Mouse (Mus musculus): ENCODE data around the gene Wdr18.

Gene Wdr18

DNA sequence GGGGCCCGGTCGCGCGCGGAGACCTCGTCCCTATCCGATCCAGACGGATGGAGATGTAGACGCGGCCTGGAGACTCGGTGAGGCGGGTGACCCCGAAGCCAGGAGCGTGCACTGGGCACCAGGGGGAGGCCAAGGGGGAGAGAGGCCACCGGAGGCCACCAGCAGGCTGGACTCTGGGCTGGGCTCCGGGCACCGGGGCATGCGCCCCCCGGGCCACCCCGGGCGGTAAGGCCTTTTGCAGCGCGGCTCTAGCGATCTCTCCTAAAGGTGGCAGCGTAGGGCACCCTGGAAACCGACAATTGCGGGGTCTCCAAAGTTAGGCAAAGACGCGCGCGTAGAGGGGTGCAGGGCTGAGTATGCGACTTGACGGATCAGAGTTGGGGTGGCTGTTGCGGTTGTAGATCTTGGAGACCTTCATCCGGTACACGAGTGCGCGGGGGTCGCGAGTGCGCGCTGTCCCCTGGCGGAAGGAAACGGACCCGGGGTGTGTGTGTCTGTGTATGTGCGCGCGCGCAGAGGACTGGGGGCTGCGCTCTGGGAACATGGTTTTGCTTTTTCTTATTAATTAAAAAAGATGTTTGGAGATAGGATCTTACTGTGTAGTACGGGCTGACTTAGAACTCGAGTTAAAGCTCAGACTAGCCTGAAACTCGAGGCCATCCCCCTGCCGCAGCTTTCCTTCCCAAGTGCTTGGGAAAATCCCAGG is 32.5 kb upstream of the Wdr18 start:
- no peak for DNase-seq

DNA sequence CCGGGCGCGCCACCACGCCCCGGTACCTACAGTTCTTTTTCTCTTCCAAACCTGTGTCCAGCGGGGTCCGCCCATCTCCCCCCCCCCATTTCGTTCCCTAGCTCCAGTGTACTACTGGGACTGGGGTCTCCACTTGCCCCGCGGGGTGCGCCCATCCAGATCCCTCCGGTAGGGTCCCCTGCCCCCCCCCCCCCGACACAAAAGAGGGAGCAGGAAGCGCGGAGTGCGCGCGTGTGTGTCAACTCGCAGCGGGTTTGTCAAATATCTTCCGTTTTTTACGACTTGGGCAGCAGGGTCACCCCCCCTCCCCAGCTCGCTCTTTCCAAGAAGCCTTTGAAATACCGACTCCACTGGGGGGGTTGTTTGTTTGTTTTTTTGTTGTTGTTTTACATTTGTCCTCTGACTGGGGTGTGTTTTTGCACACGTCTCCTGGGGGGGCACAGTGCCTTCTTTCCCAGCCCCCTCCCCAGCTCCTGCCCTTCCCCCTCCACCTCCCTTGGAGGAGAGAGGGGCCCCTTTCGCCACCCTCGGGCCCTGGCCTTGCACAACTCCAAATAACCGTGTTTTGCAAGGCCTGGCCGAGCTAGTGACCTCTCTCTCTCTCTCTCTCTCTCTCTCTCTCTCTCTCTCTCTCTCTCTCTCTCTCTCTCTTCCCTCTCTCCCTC is 31.8 kb upstream of the Wdr18 start:
- no peak for DNase-seq

DNA sequence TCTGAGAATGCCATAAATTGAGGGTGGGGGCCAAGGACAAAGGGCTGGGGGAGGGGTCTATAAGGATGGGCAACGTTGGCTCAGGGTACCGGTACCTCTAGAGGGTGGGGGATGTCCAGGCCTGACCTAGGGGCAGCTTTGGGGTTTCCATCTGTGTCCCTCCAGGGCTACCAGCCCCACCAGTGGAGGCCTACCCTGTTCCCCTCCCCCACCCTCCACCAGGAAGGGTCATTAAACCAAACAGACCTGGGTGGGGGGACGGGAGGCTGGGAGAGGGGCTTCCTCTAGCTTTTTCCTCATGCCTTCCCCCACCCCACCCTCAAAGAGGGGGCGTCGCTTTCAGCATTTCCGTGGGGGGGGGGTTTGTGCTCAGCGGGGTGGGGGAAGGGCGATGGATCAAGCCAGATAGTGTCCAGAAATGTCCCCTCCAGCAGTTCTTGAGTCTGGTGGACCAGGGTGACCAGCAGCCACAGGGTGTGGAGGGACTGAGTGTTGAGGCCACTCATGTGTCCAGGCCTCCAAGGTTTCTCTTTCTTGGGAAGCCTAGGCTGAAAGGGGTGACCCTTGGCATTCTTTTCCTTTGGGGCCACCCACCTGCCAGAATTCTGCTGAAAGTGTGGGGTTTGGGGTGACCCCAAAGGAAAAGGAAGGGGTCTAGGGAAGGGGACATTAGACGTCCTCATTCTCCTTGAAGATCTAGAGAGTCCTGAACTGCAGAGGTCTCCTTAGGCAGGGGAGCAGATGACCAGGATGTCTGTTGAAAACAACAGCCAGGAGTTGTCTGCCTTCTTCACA is 30.8 kb upstream of the Wdr18 start:
- no peak for DNase-seq

DNA sequence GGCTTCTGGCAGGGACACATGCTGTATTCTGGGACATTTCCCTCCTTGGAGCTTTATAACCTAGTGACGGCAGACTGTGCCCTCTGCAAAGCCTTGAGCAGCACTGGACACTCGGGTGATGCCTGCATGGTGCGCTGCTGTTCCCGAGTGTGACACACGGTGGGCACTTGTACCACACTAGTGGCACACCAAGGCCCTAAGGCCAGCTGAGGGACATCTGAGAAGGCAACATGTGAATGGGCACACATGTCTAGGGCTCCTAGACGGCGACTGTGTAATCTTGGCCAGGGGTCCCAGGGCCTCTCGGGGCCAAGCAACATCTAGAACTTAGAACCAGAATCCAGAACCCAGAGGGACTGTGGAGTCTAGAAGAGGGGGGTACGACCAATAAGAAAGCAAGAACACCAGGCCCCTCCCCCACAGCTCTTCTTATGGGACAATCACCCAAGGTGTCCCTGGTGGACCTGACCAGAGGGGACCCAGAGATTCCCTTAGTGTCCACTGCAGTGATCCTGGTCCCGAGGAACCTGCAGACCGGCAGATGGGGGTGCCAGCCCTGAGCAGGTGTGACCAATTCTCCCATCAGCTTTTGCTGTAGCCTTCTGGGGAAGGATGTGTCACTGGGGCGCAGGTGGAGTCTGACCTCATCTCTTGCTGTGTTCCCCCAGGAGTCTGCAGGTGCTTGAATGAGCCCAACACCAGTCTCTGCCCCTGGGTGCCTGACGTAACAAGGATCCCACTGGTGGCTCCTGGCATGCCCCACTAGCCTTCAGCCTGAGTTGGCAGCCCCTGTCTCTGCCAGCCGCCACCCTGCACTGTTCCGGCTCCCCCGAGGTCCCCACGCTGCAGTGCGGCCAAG is 29.8 kb upstream of the Wdr18 start:
- no peak for DNase-seq

DNA sequence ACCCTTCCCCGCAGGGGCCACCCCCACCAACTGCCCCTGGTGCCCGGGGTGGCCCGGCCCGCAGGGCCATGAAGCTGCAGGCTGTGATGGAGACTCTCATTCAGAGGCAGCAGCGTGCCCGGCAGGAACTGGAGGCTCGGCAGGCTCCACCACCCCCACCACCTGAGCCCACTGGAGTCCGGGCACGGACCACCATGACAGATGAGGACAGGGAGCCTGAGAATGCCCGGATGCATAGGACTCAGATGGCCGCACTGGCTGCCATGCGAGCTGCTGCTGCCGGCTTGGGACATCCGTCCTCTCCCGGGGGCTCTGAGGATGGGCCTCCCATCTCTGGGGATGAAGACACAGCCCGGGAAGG is 29.1 kb upstream of the Wdr18 start:
- no peak for DNase-seq

DNA sequence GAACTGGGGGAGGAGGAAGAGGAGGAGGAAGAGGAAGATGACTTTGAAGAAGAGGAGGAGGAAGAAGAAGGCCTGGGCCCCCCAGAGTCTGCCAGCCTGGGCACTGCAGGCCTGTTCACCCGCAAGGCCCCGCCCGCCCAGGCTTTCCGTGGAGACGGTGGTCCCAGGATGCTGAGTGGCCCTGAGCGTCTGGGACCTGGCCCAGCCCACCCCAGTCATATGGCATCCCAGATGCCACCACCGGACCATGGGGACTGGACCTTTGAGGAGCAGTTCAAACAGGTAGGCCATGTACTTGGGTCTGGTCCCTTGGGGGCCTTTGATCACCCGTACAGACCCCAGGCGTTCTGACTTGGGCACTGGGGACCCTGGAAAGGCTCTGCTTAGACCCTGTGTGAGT is 28.2 kb upstream of the Wdr18 start:
- no peak for DNase-seq

DNA sequence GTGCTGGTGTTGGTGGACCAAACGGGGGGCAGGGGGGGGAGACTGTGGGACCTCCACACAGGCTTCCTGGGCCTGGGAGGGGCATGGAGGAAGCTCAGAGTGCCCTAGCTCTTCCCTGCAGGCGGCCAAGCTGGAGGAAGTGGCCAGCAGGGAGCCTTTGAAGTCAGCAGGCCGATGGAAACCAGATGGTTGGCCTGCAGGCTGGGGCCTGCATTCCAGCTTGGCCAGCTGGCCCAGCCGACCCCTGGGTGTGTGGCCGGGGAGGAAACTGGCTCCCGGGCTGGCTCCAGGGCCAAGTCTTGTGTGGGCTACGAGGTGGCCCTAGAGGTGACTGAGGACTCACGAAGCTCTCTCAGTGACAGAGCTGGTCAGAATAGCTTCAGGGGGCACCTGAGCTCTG is 27.2 kb upstream of the Wdr18 start:
- no peak for DNase-seq

DNA sequence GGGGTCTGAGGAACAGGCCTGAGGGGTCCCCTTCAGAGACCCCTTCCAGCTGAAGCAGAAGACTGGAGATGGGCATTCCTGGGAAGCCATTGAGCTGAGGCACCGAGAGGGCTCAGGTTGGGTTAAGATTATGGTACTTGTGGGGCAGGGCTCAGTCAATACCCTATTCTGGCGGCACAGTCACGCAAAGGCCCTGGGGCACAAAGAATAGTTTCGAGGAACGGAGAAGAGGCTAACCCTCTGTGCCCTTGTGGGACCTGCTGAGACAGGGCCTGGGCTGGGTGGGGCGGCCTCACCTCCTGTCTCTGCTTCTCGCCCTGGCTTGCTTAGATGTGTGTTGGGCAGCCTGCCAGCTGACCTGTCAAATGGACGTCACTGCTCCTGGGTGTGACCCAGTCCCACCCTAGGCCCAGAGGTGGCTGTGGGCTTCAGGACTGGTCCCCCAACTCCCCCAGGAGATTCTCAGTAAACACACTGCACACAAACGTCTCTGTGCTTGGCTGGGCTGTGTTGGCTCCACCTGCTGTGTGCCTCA is 26.7 kb upstream of the Wdr18 start:
- DNase-seq: no peak

DNA sequence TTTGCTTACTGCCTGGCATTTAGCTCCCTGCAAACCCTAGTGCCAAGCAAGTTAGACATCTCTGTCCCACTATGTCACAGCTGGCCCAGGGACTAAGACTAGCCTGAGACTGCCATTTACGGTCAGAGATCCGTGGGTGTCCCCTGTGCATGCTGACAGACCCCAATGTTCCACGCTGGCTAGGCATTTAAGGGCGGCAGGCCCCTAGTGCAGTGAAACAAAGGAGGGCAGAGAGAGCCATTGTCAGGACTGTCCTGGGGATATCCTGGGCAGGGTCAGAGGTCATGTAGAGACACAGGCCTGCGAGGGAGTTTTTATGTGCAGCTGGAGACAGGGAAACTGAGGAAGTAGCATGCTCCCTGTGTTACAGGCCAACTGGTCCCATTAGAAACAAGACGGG is 26.1 kb upstream of the Wdr18 start:
- DNase-seq: no peak

DNA sequence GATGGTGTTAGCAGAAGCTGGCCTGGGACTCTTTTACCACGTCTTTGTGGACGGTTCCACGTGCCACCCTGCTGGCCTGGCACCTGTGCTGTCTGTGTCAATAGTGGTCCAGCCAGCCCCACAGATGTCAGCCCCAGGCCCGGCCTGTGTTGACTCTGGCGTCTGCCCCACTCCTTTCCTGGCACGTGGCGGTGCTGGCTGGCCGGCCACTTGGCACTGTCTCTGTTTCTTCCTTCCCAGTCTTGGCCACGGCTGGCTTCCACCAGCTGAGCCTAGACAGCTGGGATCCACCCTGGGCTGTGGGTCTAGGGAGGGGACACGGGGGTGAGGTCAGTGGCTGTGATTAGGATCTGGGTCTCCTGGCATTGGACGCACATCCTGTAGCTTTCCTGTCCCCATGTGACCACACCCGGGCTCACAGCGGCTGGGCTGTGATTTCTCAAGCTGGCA is 25.7 kb upstream of the Wdr18 start:
- no peak for DNase-seq

DNA sequence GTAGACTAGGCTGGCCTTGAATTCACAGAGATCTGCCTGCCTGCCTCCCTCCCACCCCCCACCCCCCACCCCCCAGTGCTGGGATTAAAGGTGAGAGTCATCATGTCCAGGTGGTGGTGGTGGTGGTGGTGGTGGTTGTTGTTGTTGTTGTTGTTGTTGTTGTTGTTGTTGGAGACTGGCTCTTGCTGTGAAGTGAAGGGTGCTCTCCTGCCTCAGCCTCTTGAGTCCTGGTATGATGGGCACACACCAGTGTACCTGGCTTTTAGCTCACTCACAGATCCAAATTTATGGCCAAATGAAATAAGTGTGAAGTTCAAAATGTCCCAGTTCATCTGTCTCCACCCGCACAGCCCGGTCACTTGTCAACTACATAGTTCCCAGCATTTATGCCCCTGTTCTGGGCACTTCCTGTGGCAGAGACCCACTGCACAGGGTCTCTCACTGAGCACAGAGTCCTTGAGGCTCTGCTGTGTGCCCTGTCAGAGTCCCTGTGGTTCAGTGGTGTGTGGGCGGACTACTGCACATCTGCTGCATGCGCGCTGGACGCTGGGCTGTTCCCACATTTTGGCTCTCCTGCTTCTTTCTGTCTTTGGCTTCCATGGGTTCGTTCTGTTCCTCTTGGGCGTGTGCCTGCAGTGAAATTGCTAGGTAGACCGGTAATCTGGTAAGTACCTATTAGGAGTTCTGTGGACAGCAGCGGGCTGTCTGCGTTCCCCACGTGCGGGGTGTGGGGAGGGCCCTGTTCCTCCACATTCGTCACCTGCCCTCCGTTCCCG is 25.0 kb upstream of the Wdr18 start:
- DNase-seq: no peak

DNA sequence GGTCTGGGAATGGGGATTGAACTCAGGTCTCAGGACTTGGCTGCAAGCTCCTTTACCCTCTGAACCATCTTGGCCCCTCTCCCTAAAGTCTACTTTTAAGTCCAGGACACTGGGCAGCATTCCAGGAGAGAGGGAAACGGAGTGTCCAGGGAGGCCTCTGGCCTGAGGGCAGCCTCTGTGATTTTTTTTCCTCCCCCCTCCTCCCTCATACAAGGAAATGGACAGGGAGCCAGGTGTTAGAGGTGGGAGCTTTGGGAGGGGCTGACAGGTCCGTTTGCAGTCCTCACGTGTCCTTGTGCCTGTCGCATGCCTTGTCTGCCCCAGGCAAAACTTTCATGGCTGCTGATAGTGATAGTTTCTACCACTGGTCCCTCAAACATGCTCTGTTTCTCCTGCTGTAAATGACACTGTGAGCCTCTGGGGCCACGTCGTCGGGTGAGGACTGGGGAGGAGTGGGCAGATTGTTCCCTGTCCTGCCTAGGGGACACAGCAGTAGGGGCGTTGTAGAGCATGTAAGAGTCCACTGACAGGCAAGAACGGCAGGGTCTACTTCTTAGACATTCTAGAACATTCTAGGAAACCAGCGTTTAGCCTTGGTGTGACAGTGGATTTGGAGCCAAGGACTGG is 23.6 kb upstream of the Wdr18 start:
- no peak for DNase-seq

DNA sequence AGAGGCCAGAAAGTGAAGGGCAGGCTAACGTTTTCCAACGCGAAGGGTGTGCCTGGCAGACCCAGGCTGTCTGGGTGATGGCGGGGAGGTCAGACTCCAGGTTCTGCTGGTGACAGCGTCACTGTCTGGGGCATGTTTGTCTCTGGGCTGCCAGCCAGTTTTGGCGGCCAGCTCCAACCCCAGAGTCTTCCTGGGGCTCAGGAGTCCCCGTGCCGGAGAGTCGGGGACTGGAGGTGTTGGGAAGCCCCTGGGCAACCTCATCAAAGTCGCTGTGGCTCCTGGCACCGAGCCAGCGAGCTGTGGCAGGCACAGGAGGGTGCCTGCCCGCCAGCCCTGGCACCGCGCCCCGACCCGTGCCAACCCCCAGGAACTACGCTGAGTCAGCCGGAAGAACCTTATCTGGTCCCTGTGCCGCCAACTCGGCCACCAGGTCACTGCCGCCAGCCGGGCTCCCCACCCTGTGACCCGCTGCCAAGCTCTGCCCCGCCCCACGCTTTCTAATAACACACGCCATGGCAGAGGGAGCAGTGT is 23.0 kb upstream of the Wdr18 start:
- DNase-seq: peak; percentile 64

DNA sequence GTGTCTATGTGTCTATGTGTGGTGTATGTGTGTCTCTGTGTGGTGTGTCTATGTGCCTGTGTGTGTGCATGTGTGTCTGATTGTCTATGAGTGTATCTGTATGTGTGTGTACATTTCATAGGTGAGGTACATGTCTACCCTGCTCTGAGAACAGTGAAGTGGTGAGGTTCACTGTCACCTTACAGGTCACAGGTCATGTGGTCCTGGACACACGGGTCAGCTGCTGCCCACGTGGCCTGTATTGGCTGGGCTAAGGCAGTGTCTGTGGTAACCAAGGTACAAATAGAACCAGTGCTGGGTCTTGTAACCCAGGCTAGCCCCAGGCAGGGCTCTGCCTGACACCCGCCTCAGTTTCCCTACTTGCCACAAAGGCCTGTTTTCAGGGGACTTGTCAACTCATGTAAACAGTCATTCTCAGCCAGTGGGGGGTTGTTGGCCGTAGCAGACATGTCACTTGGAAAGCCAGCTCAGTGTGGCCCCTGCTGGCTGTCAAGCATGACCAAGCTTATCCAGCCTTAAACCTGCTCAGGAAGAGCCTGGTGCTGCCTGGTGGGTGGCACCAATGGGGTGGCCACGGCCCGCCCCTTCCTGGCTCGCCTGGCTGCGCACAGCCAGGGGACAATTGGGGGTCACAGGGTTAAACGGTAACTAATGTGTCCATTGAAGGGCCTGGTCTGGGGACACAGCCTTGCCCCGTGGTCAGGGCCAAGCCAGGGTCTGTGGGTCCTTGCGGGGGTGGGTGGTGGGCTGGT is 22.0 kb upstream of the Wdr18 start:
- DNase-seq: no peak

DNA sequence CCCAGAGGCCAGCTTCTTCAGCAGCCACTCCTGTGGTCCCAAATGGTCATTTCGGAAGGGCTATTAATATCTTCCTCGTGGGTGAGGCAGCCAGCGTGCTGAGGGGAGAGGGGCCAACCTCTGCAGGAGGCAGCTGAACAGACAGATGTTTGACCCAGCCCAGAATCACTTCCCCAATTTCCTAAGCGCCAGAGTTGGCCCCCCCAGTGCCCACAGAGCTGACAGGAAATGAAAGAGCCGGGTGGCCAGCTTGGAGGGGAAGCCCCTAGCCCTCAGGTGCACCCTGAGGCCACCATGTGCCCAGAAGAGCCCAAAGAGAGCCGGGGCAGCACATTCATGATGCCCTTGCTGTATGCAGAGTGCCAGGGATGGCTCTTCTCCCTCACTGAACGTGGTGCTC is 19.2 kb upstream of the Wdr18 start:
- no peak for DNase-seq

DNA sequence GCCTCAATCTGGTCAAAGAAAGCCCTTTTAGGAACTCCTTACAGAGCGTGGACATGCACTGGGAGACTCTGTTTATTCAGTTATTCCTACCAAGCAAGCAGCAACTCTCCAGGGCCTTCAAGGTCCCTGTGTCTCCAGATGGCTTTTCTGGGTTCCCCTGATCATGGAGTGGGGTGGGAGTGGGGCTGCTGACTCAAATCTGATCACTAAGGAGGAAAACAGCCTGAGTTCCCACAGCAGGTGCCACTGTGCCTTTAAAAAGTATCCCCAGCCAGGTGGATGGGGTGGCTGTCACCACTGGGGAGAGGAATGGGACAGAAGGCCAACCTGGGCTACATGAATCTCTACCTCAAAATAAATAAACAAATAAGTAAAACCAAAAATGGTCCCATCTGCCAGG is 17.0 kb upstream of the Wdr18 start:
- DNase-seq: no peak

DNA sequence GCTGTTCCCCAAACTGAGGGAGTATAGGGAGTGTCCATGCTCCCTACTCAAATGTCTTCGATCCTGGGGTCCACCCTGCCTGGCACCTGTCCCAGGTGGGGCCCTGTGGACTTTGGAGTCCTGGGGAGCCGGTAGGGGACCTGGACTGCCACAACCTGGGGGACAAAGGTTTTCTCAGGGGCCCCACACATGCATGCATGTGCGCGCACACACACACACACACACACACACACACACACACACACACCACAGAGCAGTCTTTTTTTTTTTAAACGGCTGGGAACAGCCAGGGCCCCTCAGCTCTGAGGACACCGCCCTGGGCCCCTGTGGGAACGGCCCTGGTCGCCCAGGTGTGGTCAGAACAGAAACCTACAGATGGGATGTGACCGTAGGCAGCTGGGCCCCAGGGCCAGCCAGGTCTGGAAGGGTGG is 16.5 kb upstream of the Wdr18 start:
- no peak for DNase-seq

DNA sequence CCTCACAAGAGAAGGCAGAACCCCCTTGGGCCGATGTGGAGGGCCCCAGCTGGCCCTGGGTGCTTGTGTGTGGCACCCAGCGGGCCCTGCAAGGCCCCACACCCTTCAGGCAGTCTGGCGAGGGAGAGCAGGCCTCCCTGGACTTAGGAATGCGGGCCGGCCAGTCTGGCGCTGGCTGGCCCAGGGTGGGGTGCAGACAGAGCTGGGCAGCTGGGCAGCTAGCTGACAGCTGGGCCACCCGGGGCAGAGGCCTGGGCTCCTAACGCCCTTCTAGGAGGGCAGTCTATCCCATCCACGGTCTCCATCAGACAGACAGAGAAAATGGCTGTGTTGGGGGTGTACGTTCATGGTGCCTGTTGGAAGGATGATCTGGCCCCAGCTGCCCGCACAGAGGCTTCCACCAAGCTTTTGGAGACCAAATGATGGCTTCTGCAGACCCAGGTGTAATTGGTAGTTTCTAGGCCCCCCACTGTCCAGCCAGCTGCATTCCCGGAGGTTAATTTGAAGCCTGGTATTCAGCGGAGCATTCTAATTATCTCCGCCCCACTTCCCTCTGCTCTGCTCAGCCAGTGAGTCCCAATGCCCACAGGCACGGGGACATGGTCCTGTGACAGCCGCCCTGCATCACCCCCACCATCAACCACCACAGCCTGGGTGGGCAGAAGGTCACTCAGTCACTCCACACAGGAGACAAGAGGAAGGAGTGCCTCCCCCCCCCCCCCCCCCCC is 14.3 kb upstream of the Wdr18 start:
- no peak for DNase-seq

DNA sequence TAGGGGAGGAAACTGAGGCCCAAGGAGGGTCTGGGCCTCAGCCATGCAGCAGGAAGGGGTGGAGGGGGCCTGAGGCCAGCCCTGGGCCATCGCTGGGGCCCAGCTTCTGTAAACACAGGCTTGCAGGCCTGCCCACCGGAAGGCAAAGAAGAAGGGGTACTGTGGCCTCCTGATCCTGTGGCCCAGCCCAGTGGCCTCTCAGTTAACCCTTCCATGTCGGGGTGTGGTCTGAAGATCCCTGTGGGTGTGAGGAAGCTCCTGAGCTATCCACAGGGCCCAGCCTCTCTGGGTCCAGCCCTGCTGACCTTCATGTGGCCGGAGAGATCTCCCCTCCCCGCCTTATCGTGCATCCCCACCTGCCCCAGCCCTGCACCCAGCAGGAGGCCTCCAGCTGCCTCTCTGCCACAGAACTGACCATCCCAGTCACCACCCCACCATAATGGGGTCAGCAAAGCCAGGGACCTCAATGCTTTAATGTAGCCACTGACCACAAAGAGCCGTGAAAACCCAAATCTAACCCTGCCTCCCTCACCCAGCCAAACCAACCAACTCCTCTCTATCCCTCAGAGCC is 13.1 kb upstream of the Wdr18 start:
- no peak for DNase-seq
